Mouse (Mus musculus) neural tube, embryonic 15.5 days (tissue): Measurements from ENCODE around the gene Rabac1. TPM values are rescaled to one million over a fixed set of nuclear protein-coding genes. Genes with fewer than 3 reads are reported as not detected.

Experiments used
- ATAC-seq: fragments of 200-750 bp; cut with Nextera tagmentation; 2 replicates; pipeline ENCODE4 v1.8.0; 2017; ENCODE audit warnings: mild to moderate bottlenecking, moderate TSS enrichment, moderate library complexity; ENCODE audit not compliant: low FRiP score
- H3K27ac ChIP-seq: fragments of 300-500 bp; sonication (generic); replicated peaks from 2 replicates; pipeline ENCODE4 v1.5.1; 2015; ENCODE audit warnings: mild to moderate bottlenecking, inconsistent platforms
- H3K27me3 ChIP-seq: fragments of 300-500 bp; sonication (generic); replicated peaks from 2 replicates; pipeline ENCODE4 v1.6.1; 2015; ENCODE audit warnings: inconsistent platforms
- H3K36me3 ChIP-seq: fragments of 300-500 bp; sonication (generic); 2 replicates; pipeline ENCODE4 v1.6.1; 2015; ENCODE audit warnings: inconsistent platforms
- H3K4me1 ChIP-seq: fragments of 300-500 bp; sonication (generic); 2 replicates; pipeline ENCODE4 v1.6.1; 2015; ENCODE audit warnings: inconsistent platforms
- H3K4me2 ChIP-seq: fragments of 300-500 bp; sonication (generic); 2 replicates; pipeline ENCODE4 v1.6.1; 2015; ENCODE audit warnings: inconsistent platforms, mild to moderate bottlenecking, moderate library complexity
- H3K4me3 ChIP-seq: fragments of 300-500 bp; sonication (generic); replicated peaks from 2 replicates; pipeline ENCODE4 v1.5.1; 2015; ENCODE audit warnings: mild to moderate bottlenecking, inconsistent platforms
- H3K9ac ChIP-seq: fragments of 300-500 bp; sonication (generic); replicated peaks from 2 replicates; pipeline ENCODE4 v1.6.1; 2015; ENCODE audit warnings: mild to moderate bottlenecking, inconsistent platforms
- H3K9me3 ChIP-seq: fragments of 300-500 bp; sonication (generic); replicated peaks from 2 replicates; pipeline ENCODE4 v1.6.1; 2016; ENCODE audit warnings: inconsistent platforms
- WGBS: fragments of 180-500 bp; shearing (Covaris S2); methylation state at CpG from one replicate; pipeline ENCODE4 v1.1.7; 2015; ENCODE audit warnings: mixed read lengths; 5-methylcytosine and 5-hydroxymethylcytosine counted together
- polyA plus RNA-seq: library from polyadenylated mRNA; unstranded; fragments of >200 nt; fragmentation: Nextera tagmentation; extraction: Ambion mirVana; gene quantifications from 2 replicates; pipeline ENCODE4 v1.2.1, GENCODE M21; 2015

Gene Rabac1
- polyA plus RNA-seq, 1 experiment from 2014 or later: 336 TPM

DNA sequence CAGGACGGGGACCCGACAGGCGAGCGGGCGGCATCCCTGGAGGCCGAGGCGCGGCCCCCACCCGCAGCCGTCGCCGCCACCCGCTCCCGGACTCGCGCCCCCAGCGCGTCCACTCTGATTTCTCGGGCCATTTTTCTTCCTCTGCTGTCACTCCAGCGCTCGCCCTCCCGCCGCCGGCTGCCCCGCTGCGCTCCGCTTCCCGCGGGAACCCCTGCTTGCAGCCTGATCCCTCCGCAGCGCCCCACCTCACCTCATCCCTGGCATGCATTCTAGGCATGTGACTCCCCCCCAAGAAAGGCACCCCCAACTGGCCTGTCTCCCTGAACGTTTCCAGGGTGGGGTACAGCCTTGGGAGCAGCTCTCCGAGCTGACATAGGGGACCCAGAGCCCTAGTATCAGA, 17.3 kb downstream of the Rabac1 start:
- 5% methylated on average over 32 of the region's 33 CpGs for WGBS
- Histone ChIP-seq H3K9me3 (no peaks in the 10 kb centered on the region), H3K4me1 (peaks cover 34% of the 10 kb centered on the region), H3K27ac (no peak overlapping the region), H3K9ac (peak overlapping the region; percentile 41), H3K4me2 (peak overlapping the region; percentile 62), H3K36me3 (no peaks in the 10 kb centered on the region), H3K4me3 (peak overlapping the region; percentile 37), H3K27me3 (peaks cover 56% of the 10 kb centered on the region)
- no peak for ATAC-seq

DNA sequence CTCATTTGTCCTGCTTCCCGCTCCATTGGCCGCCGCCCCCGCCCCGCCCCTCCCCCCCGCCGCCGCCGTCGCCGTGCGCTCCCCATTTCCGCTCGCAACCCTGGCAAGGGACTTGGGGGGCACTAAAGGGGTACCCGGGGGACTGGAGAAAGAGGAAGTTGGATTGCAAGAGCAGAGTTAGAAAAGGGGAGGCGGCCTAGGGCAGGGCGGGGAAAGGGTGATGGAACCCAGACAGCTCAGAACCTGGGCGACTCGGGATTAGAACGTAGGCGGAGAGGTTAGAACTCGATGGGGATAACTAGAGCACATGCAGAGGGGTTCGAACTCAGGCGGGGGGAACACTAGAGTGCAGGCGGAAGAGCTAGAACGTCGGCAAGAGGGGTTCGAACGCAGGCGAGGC, 18.1 kb downstream of the Rabac1 start:
- no peak; the same call in 1 of the 2 replicates for ATAC-seq
- H3K4me1 ChIP-seq: peaks cover 41% of the 10 kb centered on the region
- H3K4me2 ChIP-seq: peak overlapping the region; percentile 62
- peaks cover 64% of the 10 kb centered on the region for H3K27me3 ChIP-seq
- no peaks in the 10 kb centered on the region for H3K9me3 ChIP-seq
- no peak overlapping the region for H3K27ac ChIP-seq
- H3K36me3 ChIP-seq: no peaks in the 10 kb centered on the region
- peak overlapping the region; percentile 37 for H3K4me3 ChIP-seq
- peak overlapping the region; percentile 33; the same call in 1 of the 2 replicates for H3K9ac ChIP-seq
- under 1% methylated on average over 30 of the region's 30 CpGs for WGBS

DNA sequence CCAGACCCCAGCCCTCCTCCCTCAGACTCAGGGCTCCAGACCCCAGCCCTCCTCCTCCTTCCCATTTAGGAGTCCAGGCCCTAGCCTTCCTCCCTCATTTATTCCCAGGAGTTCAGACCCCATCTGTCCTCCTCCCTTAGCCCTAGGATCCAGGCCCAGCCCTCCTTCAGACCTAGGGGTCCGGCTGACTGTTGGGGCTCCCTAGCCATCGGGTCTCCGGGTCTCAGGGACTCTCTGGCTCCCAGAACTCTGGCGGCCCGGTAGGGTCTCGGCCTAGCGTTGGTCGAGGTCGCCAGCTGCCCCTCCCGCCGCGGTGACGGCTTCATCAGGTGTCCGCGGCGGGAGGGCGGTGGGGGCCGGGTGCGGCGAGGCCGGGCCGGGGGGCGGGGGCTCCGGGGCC, 18.6 kb downstream of the Rabac1 start:
- ATAC-seq: no peak
- Histone ChIP-seq H3K4me3 (peak overlapping the region; percentile 37), H3K9ac (peak overlapping the region; percentile 30; the same call in 1 of the 2 replicates), H3K36me3 (no peaks in the 10 kb centered on the region), H3K9me3 (no peaks in the 10 kb centered on the region), H3K27me3 (peaks cover 67% of the 10 kb centered on the region), H3K27ac (no peak overlapping the region), H3K4me2 (peak overlapping the region; percentile 62), H3K4me1 (peaks cover 45% of the 10 kb centered on the region)
- WGBS: under 1% methylated on average over 24 of the region's 24 CpGs

DNA sequence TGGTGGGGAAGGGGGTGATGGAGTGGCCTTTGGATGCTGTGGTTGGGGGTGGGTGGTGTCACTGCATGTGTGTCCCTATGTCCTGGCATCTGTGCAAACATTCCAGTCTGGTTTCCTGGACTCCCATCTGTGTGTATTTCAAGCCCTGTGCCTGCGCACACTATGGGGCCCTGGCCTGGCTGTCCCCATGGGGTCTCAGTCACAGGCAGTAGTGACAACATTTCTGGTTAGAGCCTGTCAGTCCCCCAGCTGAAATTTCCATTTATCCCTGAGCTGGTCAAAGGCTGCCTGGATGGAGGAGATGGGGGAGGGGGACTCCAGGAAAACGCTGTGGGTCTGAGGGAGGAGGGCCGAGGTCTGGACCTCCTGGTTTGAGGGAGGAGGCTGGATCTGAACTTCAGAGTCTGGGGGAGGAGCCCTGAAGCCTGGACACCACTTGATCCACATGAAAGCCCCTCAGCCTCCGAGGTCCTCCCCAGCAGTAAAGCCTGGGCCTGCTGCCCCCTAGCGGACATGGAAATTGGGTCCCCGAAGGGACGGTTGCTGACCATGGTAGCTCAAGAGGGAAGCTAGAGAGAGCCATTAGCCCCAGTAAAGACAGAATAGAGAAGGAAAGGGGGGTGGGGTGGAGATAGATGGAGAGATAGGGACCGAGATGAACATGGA, 22.5 kb downstream of the Rabac1 start:
- Histone ChIP-seq H3K4me1 (peaks cover 45% of the 10 kb centered on the region), H3K27me3 (peaks cover 82% of the 10 kb centered on the region)

DNA sequence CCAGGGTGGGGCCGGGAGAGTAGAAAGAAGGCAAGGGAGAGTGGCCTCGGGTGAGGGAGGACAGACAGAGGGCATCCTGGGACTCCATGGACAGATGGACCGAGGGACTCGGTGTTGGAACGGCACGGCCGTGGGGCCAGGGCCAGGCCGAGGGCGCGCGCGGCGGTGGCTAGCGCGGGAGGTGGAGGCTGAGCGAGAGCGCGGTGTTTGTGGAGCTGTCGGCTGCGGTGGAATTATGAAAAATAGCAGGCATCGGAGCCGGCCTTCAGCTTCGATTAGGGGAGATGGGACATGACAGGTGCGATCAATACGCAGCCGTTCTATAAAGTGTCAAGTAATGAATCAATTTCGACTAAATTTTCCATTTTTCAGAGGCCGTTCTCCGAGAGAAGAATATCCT, 23.8 kb downstream of the Rabac1 start:
- no peak overlapping the region for H3K27ac ChIP-seq
- 1% methylated on average over 29 of the region's 29 CpGs for WGBS
- no peak overlapping the region; the same call in 1 of the 2 replicates for H3K9ac ChIP-seq
- peak overlapping the region; percentile 39 for H3K4me2 ChIP-seq
- no peaks in the 10 kb centered on the region for H3K36me3 ChIP-seq
- no peak for ATAC-seq
- H3K9me3 ChIP-seq: no peaks in the 10 kb centered on the region
- H3K4me3 ChIP-seq: peak overlapping the region; percentile 15
- H3K27me3 ChIP-seq: peaks cover 88% of the 10 kb centered on the region
- peaks cover 45% of the 10 kb centered on the region for H3K4me1 ChIP-seq

More for the DNA sequence above, 22.5 kb downstream of the Rabac1 start:
- Histone ChIP-seq H3K27ac (no peak overlapping the region), H3K9ac (no peak overlapping the region), H3K36me3 (no peaks in the 10 kb centered on the region), H3K9me3 (no peaks in the 10 kb centered on the region), H3K4me3 (no peak overlapping the region), H3K4me2 (no peak overlapping the region)
- ATAC-seq: no peak; the same call in 1 of the 2 replicates
- WGBS: 1% methylated on average over 8 of the region's 8 CpGs

DNA sequence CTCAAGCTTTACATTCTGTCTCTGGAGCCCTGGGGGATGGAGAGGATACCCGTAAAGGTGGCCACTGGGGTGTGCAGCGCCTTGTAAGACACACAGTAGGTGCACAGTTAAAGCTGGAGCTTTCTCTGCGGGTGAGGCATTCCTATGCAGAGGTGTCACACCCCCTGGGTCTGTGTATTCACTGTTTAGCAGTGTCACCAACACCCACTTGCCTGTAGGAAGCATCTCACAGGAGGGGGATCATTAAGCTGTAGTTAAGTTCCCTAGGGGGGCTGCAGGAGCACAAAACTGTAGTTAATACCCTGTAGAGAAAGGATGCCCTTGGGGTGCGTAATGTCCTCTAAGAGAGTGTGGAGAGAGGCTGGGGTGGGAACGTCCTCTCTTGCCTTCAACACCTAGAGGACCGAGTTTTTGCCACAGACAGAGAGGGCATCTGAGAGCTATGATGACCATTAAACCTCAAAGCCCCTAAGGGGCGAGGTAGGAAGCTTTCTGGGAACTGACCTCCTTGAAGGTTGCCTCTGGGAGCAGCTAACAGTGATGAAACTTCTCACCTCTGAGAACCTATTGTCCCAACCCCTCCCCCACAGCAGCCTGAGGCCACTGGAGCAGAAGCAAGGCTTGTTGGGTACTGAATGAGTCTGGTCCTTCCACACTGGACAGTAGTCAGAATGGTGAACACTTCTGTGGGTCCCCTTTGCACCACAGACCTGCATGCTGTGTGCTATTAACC, 25.1 kb downstream of the Rabac1 start:
- Histone ChIP-seq H3K9ac (no peak overlapping the region), H3K27ac (no peak overlapping the region), H3K4me2 (no peak overlapping the region), H3K27me3 (peaks cover 93% of the 10 kb centered on the region), H3K4me3 (no peak overlapping the region), H3K9me3 (no peaks in the 10 kb centered on the region), H3K4me1 (peaks cover 47% of the 10 kb centered on the region), H3K36me3 (no peaks in the 10 kb centered on the region)
- 4% methylated on average over 7 of the region's 7 CpGs for WGBS
- ATAC-seq: no peak

DNA sequence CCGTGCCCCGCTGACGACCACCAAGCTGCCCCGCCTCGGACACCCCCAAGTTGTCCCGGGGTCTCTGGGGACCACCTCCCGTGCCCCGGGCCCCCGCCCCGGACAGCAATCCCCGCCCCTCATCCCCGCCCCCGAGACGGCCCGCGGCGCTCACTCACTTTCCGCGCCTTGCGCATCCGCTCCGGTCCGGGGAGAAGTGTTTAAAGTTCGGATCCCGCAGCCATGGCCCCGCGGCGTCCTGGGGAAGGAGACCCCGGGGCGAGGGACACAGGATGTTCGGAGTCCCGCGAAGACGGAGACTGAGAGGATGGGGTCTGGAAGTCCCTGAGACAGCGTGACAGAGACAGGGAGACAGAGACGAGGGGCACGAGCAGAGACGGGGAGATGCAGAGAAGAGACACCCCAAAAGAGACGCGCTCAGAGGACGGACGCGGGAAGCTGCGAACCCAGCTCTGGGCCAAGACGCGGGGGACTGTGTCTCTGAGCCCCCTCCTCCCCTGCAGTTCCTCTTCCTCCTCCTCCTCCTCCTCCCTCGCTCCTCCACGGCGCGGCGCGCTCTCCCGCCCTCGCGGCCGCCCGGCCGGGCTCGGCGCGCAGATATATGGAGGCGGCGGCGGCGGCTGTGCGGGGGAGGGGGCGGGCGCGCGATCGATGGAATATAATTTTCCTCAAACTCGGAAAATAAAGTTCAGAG, 28.1 kb downstream of the Rabac1 start, which contains the start of gene Gm4881:
TSS of gene Gm4881 (minus strand) at position 238 of the 694 bp plus-strand sequence.
- Histone ChIP-seq H3K27ac (no peak within 1 kb of the TSS), H3K9ac (peak within 1 kb of the TSS; percentile 33; the same call in 1 of the 2 replicates), H3K4me1 (peaks cover 25% of the 10 kb centered on the region), H3K9me3 (no peaks in the 10 kb centered on the region), H3K36me3 (no peaks in the 10 kb centered on the region), H3K4me2 (peak within 1 kb of the TSS; percentile 69), H3K27me3 (peaks cover 95% of the 10 kb centered on the region), H3K4me3 (peak within 1 kb of the TSS; percentile 38)
- WGBS: under 1% methylated on average over 62 of the region's 72 CpGs
- peak; percentile 23; the same call in 1 of the 2 replicates for ATAC-seq

DNA sequence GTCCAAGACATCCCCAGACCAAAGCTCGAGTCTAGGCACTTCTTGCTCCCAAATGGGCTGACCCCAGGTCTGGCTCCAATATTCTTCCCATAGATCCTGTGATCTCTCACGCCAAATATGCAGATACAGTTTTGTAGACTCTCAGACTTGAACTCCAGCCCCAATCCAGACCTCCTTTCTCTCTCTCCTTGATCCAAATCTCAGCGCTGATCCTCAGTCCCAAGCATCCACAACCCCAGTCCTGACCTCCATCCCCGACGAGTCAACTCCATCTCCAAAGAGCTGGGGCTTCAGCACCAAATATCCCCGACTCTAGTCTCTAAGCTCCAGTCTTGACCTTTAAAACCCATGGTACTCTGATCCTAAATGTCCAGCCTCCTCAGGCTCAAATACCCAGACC, 28.9 kb downstream of the Rabac1 start:
- Histone ChIP-seq H3K4me3 (no peak overlapping the region), H3K27me3 (peaks cover 95% of the 10 kb centered on the region), H3K36me3 (no peaks in the 10 kb centered on the region), H3K27ac (no peak overlapping the region), H3K9me3 (no peaks in the 10 kb centered on the region), H3K4me1 (peaks cover 19% of the 10 kb centered on the region), H3K9ac (no peak overlapping the region), H3K4me2 (0 out of 2 replicates have a peak overlapping the region, but pooled peaks have one; percentile 69)
- WGBS: 5% methylated on average over 6 of the region's 6 CpGs
- ATAC-seq: no peak

DNA sequence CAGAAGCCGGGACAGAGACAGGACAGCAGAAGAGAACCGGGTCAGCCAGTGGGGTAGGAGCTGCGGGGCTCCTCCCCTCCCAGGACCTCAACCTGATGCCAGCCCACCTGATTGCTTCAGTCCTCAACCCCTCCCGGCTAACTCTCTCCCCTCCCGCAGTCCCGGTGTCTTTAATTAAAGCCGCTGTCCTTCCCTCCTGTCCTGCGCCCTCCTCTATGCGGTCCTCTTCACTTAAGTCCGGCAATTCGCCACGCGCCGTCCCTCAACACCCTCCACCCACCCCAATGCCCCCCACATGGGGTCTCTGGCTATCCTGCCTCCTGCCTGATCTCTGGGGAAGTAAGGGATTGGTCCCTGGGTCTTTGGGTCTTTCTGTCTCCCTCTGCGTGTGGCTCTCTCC, 40.9 kb downstream of the Rabac1 start:
- Histone ChIP-seq H3K9me3 (no peaks in the 10 kb centered on the region), H3K36me3 (peaks cover 8% of the 10 kb centered on the region; the same call in 1 of the 2 replicates), H3K4me1 (peaks cover 22% of the 10 kb centered on the region), H3K27me3 (peaks cover 75% of the 10 kb centered on the region), H3K4me3 (no peak overlapping the region), H3K4me2 (no peak overlapping the region), H3K27ac (no peak overlapping the region), H3K9ac (no peak overlapping the region)
- no peak for ATAC-seq
- 2% methylated on average over 15 of the region's 15 CpGs for WGBS

DNA sequence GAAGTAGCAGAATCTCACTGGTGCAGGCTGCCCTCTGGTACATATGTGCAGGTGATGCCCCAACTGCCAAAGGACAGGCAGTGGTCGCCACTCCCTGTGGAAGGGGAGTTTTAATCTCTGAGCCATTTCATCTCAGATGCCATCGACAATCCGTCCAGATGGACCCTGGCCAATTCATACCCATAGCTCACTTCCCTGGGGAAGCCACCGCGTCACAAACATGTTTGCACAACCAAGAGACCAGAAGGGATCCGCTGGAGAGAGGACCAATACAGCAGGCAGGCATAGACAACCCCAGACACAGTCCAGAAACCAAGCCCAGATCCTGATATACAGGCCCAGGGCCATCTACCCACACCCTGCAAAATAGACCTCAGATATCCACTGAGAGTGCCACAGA, 42.1 kb downstream of the Rabac1 start:
- 45% methylated on average over 6 of the region's 6 CpGs for WGBS
- peaks cover 66% of the 10 kb centered on the region for H3K27me3 ChIP-seq
- H3K9ac ChIP-seq: no peak overlapping the region
- H3K36me3 ChIP-seq: peaks cover 20% of the 10 kb centered on the region
- no peak for ATAC-seq
- no peak overlapping the region for H3K27ac ChIP-seq
- H3K4me1 ChIP-seq: peaks cover 22% of the 10 kb centered on the region
- H3K9me3 ChIP-seq: no peaks in the 10 kb centered on the region
- H3K4me3 ChIP-seq: no peak overlapping the region
- no peak overlapping the region for H3K4me2 ChIP-seq
